Mouse (Mus musculus) forebrain, embryonic 15.5 days (tissue): ENCODE data around the gene Tanc1. TPM values are rescaled to one million over a fixed set of nuclear protein-coding genes. Genes with fewer than 3 reads are reported as not detected.

Experiments
- ATAC-seq: fragments of 200-750 bp; cut with Nextera tagmentation; replicated peaks from 2 replicates; pipeline ENCODE4 v1.8.0; 2017; ENCODE audit warnings: mild to moderate bottlenecking, moderate TSS enrichment, moderate library complexity
- H3K27ac ChIP-seq: fragments of 300-500 bp; sonication (generic); replicated peaks from 2 replicates; pipeline ENCODE4 v1.5.1; 2015; ENCODE audit warnings: mild to moderate bottlenecking, inconsistent platforms
- H3K27me3 ChIP-seq: fragments of 300-500 bp; sonication (generic); 2 replicates; pipeline ENCODE4 v1.6.1; 2015; ENCODE audit warnings: inconsistent platforms
- H3K36me3 ChIP-seq: fragments of 300-500 bp; sonication (generic); 2 replicates; pipeline ENCODE4 v1.6.1; 2015; ENCODE audit warnings: mild to moderate bottlenecking, inconsistent platforms
- H3K4me1 ChIP-seq: fragments of 300-500 bp; sonication (generic); 2 replicates; pipeline ENCODE4 v1.6.1; 2015; ENCODE audit warnings: inconsistent platforms
- H3K4me2 ChIP-seq: fragments of 300-500 bp; sonication (generic); replicated peaks from 2 replicates; pipeline ENCODE4 v1.6.1; 2015; ENCODE audit warnings: mild to moderate bottlenecking, inconsistent platforms
- H3K4me3 ChIP-seq: fragments of 300-500 bp; sonication (generic); 2 replicates; pipeline ENCODE4 v1.5.1; 2015; ENCODE audit warnings: mild to moderate bottlenecking, inconsistent platforms
- H3K9ac ChIP-seq: fragments of 300-500 bp; sonication (generic); replicated peaks from 2 replicates; pipeline ENCODE4 v1.6.1; 2015; ENCODE audit warnings: mild to moderate bottlenecking, inconsistent platforms
- H3K9me3 ChIP-seq: fragments of 300-500 bp; sonication (generic); 2 replicates; pipeline ENCODE4 v1.6.1; 2016; ENCODE audit warnings: inconsistent platforms
- WGBS: fragments of 180-500 bp; shearing (Covaris S2); methylation state at CpG from one replicate; pipeline ENCODE4 v1.1.7; 2015; ENCODE audit warnings: mixed read lengths; 5-methylcytosine and 5-hydroxymethylcytosine counted together
- polyA plus RNA-seq: library from polyadenylated mRNA; unstranded; fragments of >200 nt; fragmentation: Nextera tagmentation; extraction: Ambion mirVana; gene quantifications from 2 replicates; pipeline ENCODE4 v1.2.1, GENCODE M21; 2015

The Tanc1 gene
- polyA plus RNA-seq, 1 experiment from 2014 or later: 9.1 TPM

DNA sequence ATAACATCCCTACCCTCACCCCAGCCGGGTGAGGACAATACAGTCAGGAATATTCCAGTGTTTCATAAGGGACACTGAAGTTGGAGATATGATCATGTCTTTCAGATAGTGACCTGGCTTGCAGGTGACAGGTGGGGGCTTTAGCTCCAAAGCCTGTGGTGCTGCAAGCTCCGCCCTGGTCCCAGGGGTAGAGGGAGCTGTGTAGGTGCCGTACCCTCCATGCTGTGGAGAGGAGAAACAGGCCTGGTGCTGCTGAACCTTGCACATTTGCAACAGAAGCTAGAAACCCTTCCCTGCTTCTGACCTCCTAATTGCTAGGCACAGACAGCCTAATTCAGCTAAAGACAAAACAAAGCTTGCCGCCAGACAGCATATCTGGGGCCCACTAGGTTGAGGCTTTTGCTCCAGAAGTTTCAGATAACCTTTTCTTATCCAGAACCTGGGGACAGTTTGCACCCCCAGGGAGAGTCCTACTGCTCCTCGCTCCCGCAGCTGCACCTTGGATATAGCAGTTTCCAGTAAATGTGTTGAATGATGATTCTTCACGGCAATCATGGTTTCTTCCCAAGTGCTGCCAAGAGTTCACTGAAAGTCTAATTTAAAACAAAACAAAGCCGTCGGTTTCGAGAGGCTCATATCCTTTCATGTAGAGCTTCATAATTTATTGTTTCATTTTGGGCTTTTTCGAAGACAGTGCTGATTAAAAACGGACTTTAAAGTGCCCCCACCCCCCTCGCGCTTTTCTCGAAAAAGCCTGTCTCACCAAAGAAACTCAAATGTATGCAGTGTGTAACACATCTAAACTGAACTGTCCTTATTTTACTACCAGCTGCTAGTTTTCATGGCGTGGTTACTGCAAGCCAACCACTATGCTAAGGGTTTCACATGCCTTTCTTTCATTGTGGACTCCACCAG, 49.3 kb downstream of the Tanc1 start:
- 34% methylated on average over 16 of the region's 16 CpGs for WGBS
- no peak overlapping the region; the same call in 1 of the 2 replicates for H3K27ac ChIP-seq
- no peak overlapping the region for H3K4me3 ChIP-seq

DNA sequence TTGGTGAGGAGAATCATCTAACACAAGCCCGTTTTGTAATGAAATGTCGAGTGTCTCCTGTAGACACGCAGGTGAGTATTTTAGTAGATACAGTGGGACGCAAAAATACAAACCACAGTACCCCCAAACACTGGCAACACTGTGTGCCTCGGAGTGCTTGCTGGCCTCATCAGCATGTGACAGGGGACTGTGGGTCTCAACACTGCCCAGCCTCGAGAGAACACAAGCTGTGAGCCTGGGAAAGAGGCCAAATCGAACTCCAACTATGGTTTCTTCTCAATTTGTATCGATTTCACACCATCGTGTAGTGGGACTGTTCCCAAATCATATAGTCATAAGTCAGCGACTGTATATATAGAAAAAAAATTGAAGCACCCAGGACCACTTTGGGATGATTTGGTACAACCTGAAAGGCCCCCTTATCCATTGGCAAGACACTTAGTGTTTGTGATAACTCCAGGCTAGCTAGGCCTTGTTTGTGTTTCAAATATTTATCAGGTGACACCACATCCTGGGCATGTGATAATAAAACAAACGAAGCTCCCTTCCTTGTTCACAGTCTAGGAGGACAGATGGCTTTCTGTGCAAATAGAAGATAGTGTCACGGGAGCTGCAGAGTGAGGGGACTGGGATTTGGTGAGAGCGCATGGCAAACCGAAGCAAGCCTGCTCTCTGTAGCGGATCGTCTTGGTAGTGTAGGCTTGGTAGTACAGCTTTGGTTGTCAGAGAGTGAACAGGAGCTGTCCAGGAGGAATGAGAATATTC, 53.1 kb downstream of the Tanc1 start:
- Histone ChIP-seq H3K9me3 (no peaks in the 10 kb centered on the region), H3K27me3 (no peaks in the 10 kb centered on the region), H3K4me1 (peaks cover 18% of the 10 kb centered on the region), H3K36me3 (no peaks in the 10 kb centered on the region), H3K4me3 (no peak overlapping the region), H3K27ac (0 out of 2 replicates have a peak overlapping the region, but pooled peaks have one; percentile 13), H3K9ac (no peak overlapping the region), H3K4me2 (no peak overlapping the region)
- 70% methylated on average over 16 of the region's 16 CpGs for WGBS
- ATAC-seq: 0 out of 2 replicates have a peak, but pooled peaks have one; percentile 34

More for the DNA sequence above, 49.3 kb downstream of the Tanc1 start:
- Histone ChIP-seq H3K4me1 (peaks cover 18% of the 10 kb centered on the region), H3K9me3 (no peaks in the 10 kb centered on the region), H3K36me3 (no peaks in the 10 kb centered on the region), H3K9ac (no peak overlapping the region), H3K4me2 (no peak overlapping the region), H3K27me3 (no peaks in the 10 kb centered on the region)
- peak; percentile 51; the same call in 1 of the 2 replicates for ATAC-seq

DNA sequence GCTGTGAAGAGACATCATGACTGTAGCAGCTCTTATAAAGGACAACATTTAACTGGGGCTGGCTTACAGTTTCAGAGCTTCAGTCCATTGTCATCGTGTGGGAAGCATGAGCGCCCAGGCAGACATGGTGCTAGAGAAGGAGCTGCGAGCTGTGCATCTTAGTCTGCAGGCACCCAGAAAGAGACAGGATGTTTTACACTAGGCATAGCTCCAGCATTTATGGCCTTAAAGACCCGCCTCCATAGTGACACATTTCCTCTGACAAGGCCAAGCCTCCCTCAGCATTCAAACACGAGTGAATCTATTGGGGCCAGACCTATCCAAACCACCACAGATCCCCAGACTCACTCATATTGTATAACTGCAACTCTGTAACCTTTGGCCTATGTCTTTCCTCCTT, 54.7 kb downstream of the Tanc1 start:
- Histone ChIP-seq H3K9me3 (no peaks in the 10 kb centered on the region), H3K27ac (no peak overlapping the region), H3K4me1 (peaks cover 9% of the 10 kb centered on the region), H3K36me3 (no peaks in the 10 kb centered on the region), H3K27me3 (no peaks in the 10 kb centered on the region), H3K9ac (no peak overlapping the region), H3K4me3 (no peak overlapping the region), H3K4me2 (no peak overlapping the region)
- no peak for ATAC-seq
- WGBS: 93% methylated on average over 5 of the region's 5 CpGs

- H3K4me3 ChIP-seq: no peak overlapping the region
- no peaks in the 10 kb centered on the region for H3K9me3 ChIP-seq
- H3K27me3 ChIP-seq: no peaks in the 10 kb centered on the region
- H3K27ac ChIP-seq: no peak overlapping the region
- 67% methylated on average over 15 of the region's 15 CpGs for WGBS
- no peak overlapping the region for H3K4me2 ChIP-seq
- peaks cover 4% of the 10 kb centered on the region; the same call in 1 of the 2 replicates for H3K4me1 ChIP-seq
- ATAC-seq: 0 out of 2 replicates have a peak, but pooled peaks have one; percentile 11
- no peak overlapping the region for H3K9ac ChIP-seq
- H3K36me3 ChIP-seq: no peaks in the 10 kb centered on the region
Measured at GRCm38 (mm10) chr2:59670087-59671060, 58.5 kb downstream of the Tanc1 start.

DNA sequence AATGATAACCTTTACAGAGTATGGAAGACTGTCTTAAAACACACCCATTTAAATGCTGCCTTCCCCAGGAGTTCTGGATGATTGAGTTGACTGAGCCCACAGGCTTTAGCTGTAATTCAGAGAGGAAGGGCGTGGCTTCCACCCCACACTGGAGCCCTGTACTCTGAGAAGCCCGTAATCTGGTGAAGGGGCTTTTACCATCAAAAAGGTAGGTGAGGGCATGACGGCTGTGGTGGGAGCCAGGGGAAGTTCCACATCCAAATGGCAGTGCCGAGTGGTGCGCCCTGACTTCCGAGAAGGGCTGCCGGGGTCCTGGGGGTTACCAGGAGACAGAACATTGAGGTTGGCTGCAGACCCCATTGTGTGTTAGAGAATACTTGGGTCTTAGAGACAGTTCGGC, 59.8 kb downstream of the Tanc1 start:
- ATAC-seq: no peak
- no peak overlapping the region for H3K4me3 ChIP-seq
- no peak overlapping the region for H3K9ac ChIP-seq
- no peaks in the 10 kb centered on the region for H3K27me3 ChIP-seq
- H3K4me1 ChIP-seq: peaks cover 7% of the 10 kb centered on the region; the same call in 1 of the 2 replicates
- no peaks in the 10 kb centered on the region for H3K36me3 ChIP-seq
- H3K9me3 ChIP-seq: no peaks in the 10 kb centered on the region
- H3K27ac ChIP-seq: no peak overlapping the region
- H3K4me2 ChIP-seq: no peak overlapping the region
- 61% methylated on average over 8 of the region's 8 CpGs for WGBS

- no peak for ATAC-seq
- no peaks in the 10 kb centered on the region for H3K27me3 ChIP-seq
- no peak overlapping the region for H3K27ac ChIP-seq
- no peaks in the 10 kb centered on the region for H3K36me3 ChIP-seq
- WGBS: 34% methylated on average over 4 of the region's 4 CpGs
- H3K4me2 ChIP-seq: no peak overlapping the region
- peaks cover 7% of the 10 kb centered on the region; the same call in 1 of the 2 replicates for H3K4me1 ChIP-seq
- no peaks in the 10 kb centered on the region for H3K9me3 ChIP-seq
- H3K9ac ChIP-seq: no peak overlapping the region
- no peak overlapping the region for H3K4me3 ChIP-seq
Measured at GRCm38 (mm10) chr2:59672086-59672485, 60.2 kb downstream of the Tanc1 start.

- no peaks in the 10 kb centered on the region for H3K9me3 ChIP-seq
- no peak overlapping the region for H3K9ac ChIP-seq
- no peak overlapping the region for H3K27ac ChIP-seq
- no peaks in the 10 kb centered on the region for H3K27me3 ChIP-seq
- no peak for ATAC-seq
- H3K4me1 ChIP-seq: peaks cover 7% of the 10 kb centered on the region; the same call in 1 of the 2 replicates
- WGBS: 67% methylated on average over 8 of the region's 8 CpGs
- H3K4me3 ChIP-seq: no peak overlapping the region
- no peak overlapping the region for H3K4me2 ChIP-seq
- no peaks in the 10 kb centered on the region for H3K36me3 ChIP-seq
Measured at GRCm38 (mm10) chr2:59672686-59673085, 60.8 kb downstream of the Tanc1 start.

GRCm38 (mm10) chr2:59673351-59673750, 61.5 kb downstream of the Tanc1 start:
- Histone ChIP-seq H3K27me3 (no peaks in the 10 kb centered on the region), H3K4me3 (no peak overlapping the region), H3K36me3 (no peaks in the 10 kb centered on the region), H3K4me2 (no peak overlapping the region), H3K9me3 (no peaks in the 10 kb centered on the region), H3K27ac (no peak overlapping the region), H3K4me1 (peaks cover 7% of the 10 kb centered on the region; the same call in 1 of the 2 replicates), H3K9ac (no peak overlapping the region)
- no peak for ATAC-seq
- whole genome bisulfite sequencing: 94% methylated on average over 6 of the region's 6 CpGs

DNA sequence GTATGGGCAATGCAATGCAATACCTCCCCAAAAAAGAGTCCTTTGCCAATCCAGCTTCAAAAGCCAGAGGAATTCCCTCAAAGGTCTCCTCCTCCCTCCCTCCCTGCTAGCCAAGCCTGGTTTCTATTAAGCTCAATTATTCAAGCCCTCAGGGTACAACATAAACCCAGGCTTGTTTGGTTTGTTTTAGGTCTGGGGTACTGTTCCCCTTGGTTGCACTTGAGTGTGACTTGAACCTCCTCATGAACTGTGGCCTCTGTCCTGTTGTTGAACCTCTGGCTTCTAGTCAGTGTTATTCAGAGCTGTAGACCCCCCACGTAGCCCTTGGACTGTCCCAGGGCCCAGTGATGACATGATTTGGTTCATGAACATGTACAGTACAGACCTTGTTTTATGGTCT, 62.0 kb downstream of the Tanc1 start:
- H3K4me1 ChIP-seq: peaks cover 7% of the 10 kb centered on the region; the same call in 1 of the 2 replicates
- no peaks in the 10 kb centered on the region for H3K9me3 ChIP-seq
- H3K4me3 ChIP-seq: no peak overlapping the region
- no peaks in the 10 kb centered on the region for H3K36me3 ChIP-seq
- no peaks in the 10 kb centered on the region for H3K27me3 ChIP-seq
- no peak for ATAC-seq
- H3K4me2 ChIP-seq: no peak overlapping the region
- H3K9ac ChIP-seq: no peak overlapping the region
- WGBS: 68% methylated on average over 1 of the region's 1 CpGs
- H3K27ac ChIP-seq: no peak overlapping the region

GRCm38 (mm10) chr2:59675270-59675995, 63.6 kb downstream of the Tanc1 start:
- no peak for ATAC-seq
- no peaks in the 10 kb centered on the region for H3K9me3 ChIP-seq
- peaks cover 7% of the 10 kb centered on the region; the same call in 1 of the 2 replicates for H3K4me1 ChIP-seq
- no peak overlapping the region for H3K4me2 ChIP-seq
- H3K9ac ChIP-seq: no peak overlapping the region
- H3K36me3 ChIP-seq: no peaks in the 10 kb centered on the region
- H3K4me3 ChIP-seq: no peak overlapping the region
- WGBS: 45% methylated on average over 17 of the region's 17 CpGs
- H3K27ac ChIP-seq: no peak overlapping the region
- no peaks in the 10 kb centered on the region for H3K27me3 ChIP-seq

DNA sequence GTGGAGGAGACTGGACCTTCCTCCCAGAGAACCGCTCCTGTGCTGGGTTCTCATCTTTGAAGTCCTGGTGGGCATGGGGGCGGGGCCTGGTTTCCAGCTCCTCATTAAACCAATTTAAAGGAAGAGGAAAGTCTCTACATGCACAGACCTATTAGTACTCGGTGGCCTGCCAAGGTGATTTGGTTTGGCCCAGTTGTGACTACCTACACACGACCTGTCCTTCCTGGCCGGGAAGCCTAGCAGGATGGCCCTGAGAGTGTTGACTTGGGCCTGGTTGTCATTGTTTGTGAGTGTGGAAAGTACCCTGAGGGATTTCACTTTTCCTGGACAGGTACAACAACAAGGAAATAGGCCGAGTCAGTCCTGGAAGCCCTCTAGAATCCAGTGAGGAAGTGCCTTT, 64.2 kb downstream of the Tanc1 start:
- WGBS: 66% methylated on average over 6 of the region's 6 CpGs
- no peak for ATAC-seq
- Histone ChIP-seq H3K4me1 (peaks cover 7% of the 10 kb centered on the region; the same call in 1 of the 2 replicates), H3K27me3 (no peaks in the 10 kb centered on the region), H3K9ac (no peak overlapping the region), H3K27ac (no peak overlapping the region), H3K4me3 (no peak overlapping the region), H3K4me2 (no peak overlapping the region), H3K9me3 (no peaks in the 10 kb centered on the region), H3K36me3 (no peaks in the 10 kb centered on the region)
